Mouse (Mus musculus) spleen, postnatal 36 days (tissue): ENCODE measurements around the gene Adgrv1.

Experiments used
- DNase-seq, 2 experiments: peaks; one replicate each; pipeline ENCODE4 v3.0.0; 2022; ENCODE audit warnings: low spot score in 2 of 2, mixed read lengths in 1 of 2

Gene Adgrv1

DNA sequence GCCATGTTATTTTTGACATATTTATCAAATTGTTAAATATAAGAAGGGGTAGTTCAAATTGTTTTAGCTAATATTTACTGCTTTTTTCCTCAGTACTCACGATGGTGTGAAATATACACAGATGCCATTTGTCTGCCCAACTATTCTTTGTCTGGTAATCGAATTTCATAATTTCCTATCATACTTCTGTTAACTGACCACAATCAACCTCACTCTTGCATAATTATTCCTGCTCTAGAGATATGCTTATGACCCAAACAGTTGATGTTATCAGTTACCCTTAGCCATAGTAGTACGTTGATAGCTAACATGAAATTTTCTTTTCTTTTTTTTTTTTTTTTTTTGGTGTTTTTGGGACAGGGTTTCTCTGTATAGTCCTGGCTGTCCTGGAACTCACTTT lies 393.5 kb downstream of the Adgrv1 start:
- no peak for DNase-seq

DNA sequence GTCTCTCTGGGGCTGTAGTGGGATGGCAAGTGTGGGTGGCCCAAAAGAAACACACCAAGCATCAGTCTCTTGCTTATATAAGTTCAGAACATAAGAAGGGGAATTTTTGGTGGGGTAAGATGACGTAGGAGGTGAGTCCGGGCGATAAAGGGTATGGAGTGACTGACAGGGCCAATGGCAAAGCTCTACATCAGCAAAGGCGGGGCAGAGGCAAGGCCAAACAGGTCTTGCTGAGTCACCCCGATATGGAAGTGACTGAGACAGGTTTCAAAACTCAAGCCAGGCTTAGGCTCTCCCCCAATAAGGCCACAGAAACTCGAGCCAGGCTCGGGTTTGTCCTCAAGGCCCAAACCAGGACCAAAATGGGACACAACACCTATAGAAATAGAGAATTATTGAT lies 394.1 kb downstream of the Adgrv1 start:
- no peak for DNase-seq

DNA sequence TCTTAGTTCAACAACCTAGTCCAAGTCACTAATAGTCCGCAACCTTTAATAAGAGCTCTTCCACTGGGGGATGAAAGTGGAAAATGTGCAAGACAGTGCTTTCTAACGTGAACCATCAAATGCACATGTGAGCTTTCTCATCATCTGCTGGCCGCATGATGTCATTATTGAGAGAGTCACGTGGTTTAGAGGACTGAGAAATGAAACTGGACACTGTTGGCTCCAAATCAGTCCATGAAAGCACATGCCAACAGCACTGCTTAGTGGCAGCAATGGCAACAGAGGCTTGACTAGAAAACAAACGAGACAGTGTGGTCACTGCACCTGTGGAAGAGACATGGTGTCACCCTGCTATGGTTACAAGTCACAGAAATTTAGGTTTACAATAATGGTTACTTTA lies 395.0 kb downstream of the Adgrv1 start:
- DNase-seq: no peak

GRCm38 (mm10) chr13:81236758-81237395 lies 396.1 kb downstream of the Adgrv1 start:
- DNase-seq: no peak

DNA sequence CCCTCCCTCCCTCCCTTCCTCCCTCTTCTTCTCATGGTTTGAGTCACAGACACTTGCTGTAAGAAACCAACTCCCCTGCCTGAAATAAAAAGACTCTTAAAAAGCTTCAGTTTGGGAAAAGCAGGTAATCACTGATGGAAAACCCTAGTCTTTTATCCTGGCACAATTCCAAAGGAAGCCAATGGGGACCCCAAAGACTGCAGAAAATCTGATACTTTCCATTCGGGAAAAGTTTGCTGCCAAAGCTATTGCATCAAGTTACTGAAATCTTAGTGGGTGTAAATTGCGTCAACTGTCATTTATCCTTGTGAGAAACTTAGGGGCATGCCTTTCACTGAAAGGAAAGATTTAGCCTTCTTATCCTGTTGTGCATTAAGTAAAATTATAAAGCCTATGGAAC lies 398.9 kb downstream of the Adgrv1 start:
- no peak for DNase-seq

GRCm38 (mm10) chr13:81232839-81233238 lies 400.1 kb downstream of the Adgrv1 start:
- DNase-seq: no peak

GRCm38 (mm10) chr13:81230161-81230560 lies 402.8 kb downstream of the Adgrv1 start:
- DNase-seq: no peak

DNA sequence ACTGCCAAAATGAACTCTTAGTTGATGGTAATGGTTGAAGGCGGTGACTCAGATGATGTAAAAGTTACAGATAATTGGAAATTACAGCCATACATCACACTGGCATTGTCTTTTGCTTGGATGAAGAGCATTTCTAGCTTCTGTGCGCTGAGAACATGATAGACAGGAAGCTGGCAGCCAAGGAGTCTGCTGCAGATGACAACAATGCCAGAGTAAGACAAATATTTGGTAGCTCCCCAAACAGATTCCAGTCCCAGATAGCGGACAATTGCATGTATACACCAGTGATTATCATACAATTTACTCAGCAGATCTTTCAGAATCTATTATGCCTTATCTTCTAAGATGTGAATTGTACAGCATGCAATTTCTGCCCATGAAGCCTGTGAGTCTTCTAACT lies 409.2 kb downstream of the Adgrv1 start:
- no peak for DNase-seq

DNA sequence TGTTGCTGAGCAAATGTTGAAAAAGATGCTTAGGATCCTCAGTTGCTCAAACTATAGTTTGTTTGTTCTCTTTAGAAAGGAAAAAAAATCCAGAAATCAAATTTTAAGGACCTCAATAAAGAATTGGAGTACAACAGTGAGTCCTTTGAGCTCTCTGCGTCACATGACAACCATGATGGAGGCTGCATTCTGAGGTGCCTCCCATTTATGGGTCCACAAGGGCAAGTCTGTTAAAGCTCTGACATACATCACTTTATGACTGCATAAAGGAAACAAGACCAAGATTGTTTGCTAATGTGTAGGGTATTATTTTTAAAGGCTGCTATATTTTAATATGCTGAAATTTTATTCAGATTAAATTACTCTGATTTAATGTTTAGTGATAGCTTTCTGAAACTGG lies 410.6 kb downstream of the Adgrv1 start:
- no peak for DNase-seq

DNA sequence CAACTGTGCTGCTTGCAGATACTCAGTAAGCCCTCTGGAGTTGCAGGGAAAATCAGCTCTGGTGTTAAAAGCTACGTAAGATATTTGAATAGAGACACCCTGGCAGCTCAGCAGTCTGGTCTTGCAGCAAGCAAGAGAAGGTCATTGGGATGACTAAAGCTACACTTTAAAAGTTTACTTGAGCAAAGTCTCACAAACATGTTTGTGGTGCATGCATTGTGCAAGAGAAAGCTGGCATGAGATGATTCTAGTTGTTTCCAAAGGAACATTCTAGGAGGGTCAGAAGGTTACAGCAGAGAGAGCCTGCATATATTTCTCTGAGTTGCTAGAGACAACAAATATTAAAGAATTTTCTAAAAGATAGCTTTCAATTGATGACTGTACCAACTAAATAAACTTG lies 421.5 kb downstream of the Adgrv1 start:
- no peak for DNase-seq

- no peak for DNase-seq
These were observed 422.4 kb downstream of the Adgrv1 start for GRCm38 (mm10) chr13:81210516-81210915.

DNA sequence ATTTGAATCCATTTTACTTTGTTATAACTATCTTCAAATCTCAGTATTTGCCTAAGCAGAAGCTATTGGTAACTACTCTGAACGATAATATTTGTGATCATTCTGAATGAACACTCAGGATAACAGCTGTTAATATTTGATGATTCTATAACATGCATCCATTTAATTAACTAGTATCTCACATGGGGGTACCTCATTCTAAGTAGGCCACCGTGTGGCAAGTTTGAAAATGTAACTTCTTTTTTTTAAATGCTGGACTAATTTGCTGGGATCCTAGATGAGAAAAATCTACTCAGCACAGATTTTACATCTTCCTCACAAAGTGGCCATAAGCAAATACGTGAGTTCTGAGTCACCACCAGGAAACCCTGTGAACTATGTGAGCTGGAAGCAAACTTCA lies 423.1 kb downstream of the Adgrv1 start:
- DNase-seq: no peak

DNA sequence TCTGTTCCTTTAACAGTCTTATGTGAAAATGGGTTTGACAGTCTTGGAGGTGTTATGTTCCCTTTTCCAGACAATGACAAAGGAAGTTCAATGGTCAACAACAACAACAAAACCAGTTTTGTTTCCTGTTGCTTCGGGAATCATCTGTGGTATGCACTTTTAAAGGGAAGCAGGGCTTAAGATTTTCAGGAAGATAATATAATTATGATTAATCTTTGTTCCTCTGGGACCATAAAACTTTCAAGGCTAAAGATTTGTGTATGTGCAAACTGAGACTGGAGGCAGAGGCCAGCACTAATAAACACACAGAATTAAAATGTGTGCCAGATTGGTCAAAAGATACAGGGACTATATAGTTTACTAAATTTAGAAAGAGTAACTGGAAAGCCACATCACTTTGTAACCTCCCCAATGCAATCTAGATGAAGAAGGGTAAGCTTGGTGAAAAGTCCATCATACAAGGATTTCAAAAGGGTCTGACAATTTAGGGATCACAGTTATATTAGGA lies 424.8 kb downstream of the Adgrv1 start:
- no peak for DNase-seq

DNA sequence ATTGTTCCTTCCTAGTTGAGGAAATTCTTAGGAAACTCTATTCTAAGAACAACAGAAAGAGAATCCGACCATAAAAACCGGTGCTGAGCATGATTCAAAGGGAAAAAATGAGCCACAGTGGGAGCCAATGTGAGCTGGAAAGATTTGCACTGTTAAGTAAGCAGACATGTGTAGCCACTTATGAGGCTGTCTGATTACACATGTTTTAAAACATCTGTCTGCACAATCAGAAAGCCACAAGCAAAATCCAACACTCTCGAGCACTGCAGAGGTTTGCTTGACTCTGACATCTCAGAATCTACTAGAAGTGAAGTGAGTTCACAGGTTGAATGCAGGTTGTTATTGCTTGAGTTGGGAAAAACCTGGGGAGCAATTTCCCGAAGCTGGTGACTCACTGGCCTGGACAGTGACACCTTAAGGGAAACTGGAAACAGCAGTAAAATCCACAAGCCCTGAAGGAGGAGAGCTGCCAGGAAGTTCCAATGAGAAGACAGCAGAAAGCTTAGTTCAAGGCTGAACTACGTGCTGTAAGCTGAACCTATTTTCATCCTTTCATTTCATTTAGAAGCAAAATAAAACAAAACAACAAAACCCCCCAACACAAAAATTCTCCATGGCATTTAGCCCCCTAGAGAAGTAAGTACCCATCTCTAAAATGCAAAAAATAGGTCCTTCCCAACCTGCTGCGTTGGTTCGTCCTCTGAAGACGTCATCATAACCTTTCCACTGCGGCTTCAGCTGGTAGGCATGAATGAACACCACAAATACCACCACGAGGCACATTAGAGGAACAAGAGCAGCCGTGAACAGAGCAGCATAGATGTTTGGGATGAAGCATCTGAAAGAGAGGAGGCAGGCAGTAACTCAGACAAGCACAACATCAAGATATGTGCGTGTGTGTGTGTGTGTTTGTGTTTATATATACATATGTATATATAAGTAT lies 450.7 kb downstream of the Adgrv1 start:
- DNase-seq: no peak

- no peak for DNase-seq
These were observed 451.5 kb downstream of the Adgrv1 start for GRCm38 (mm10) chr13:81181459-81181858.

- DNase-seq: no peak
These were observed 456.1 kb downstream of the Adgrv1 start for GRCm38 (mm10) chr13:81176820-81177219.

DNA sequence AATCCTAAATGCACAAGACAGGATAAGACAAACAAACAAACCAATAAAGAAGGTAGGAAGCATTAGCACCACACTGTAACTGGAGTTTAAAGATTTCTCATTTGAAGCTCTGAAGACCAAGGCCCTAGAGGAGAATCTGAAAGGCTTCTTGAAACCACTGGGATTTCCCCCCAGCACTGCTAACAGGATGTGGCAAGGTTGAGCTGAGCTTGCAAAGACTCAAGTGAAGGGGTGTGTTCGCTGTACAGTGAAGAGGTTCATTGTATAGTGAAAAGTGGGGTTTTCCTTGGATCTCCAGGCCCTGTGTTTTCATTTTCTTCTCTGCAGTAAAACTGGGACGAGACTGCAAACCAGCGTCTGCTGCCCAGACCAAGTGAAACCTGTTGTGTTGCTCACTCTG lies 456.9 kb downstream of the Adgrv1 start:
- peak; percentile 63 to 68 for DNase-seq

DNA sequence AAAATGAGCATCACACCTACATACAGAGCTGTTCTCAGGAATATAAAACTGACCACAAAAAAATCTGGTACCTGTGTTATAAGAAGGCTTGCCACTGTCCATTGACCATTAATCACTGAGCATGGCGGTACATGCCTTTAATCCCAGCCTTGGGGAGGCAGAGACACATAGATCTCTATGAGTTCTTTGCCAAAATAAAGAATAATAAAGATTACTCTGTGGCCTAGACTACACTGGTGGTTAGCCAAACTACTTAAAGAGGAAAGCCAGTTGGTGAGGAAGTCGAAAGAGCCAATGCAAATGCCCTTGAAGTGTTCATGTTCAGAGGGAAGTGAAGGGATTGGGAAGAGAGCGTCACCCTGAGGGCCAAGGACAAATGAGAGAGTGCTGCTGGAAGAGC lies 461.8 kb downstream of the Adgrv1 start:
- DNase-seq: no peak

GRCm38 (mm10) chr13:81167450-81167849 lies 465.5 kb downstream of the Adgrv1 start:
- no peak for DNase-seq

GRCm38 (mm10) chr13:81159808-81160207 lies 473.1 kb downstream of the Adgrv1 start:
- DNase-seq: no peak

- no peak for DNase-seq
These were observed 477.6 kb downstream of the Adgrv1 start for GRCm38 (mm10) chr13:81155322-81155721.

DNA sequence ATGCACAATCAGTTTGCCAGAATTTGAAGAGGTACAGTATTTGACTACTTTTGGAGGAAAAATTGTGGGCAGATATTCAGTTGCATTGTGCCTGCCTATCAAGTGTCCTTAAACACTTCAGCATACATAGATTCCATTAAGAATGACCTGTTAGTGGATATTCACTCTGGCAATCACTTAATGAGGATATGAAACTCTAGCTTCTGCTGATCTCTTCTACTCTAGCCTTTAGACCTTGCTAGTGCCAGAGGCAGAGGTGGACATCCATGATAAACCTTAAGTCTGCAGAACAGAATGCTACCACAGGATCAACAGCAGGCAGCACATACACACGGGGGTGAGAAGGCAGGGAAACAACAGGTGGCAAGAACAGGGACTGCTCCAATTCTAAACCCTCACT lies 488.5 kb downstream of the Adgrv1 start:
- no peak for DNase-seq

GRCm38 (mm10) chr13:81142268-81142884 lies 490.6 kb downstream of the Adgrv1 start:
- DNase-seq: no peak
